Mouse (Mus musculus): Measurements from ENCODE around the gene Ntmt1. TPM values are rescaled to one million over a fixed set of nuclear protein-coding genes. Genes with fewer than 3 reads are reported as not detected.

The Ntmt1 gene
- total RNA-seq, 2 experiments from 2014 or later: 1.7 TPM; not detected in 1

- no peak for ATAC-seq (replicated peaks; ENCODE audit: low FRiP score, poor library complexity, severe bottlenecking)
Observed at GRCm38 (mm10) chr2:30782312-30783290, 25.0 kb upstream of the Ntmt1 start.

GRCm38 (mm10) chr2:30783346-30783745 is 24.3 kb upstream of the Ntmt1 start:
- no peak for ATAC-seq (replicated peaks; ENCODE audit: low FRiP score, poor library complexity, severe bottlenecking)

GRCm38 (mm10) chr2:30784078-30784994 is 23.3 kb upstream of the Ntmt1 start:
- ATAC-seq (replicated peaks; ENCODE audit: low FRiP score, poor library complexity, severe bottlenecking): no peak

- no peak for ATAC-seq (replicated peaks; ENCODE audit: low FRiP score, poor library complexity, severe bottlenecking)
Observed at GRCm38 (mm10) chr2:30787466-30787865, 20.2 kb upstream of the Ntmt1 start.

- no peak for ATAC-seq (replicated peaks; ENCODE audit: low FRiP score, poor library complexity, severe bottlenecking)
Observed at GRCm38 (mm10) chr2:30792061-30792460, 15.6 kb upstream of the Ntmt1 start.

- ATAC-seq (replicated peaks; ENCODE audit: low FRiP score, poor library complexity, severe bottlenecking): peak; percentile 78
Observed at GRCm38 (mm10) chr2:30794179-30795108, 13.2 kb upstream of the Ntmt1 start.

- ATAC-seq (replicated peaks; ENCODE audit: low FRiP score, poor library complexity, severe bottlenecking): no peak
Observed at GRCm38 (mm10) chr2:30795271-30795888, 12.2 kb upstream of the Ntmt1 start.

GRCm38 (mm10) chr2:30795889-30796275 is 11.7 kb upstream of the Ntmt1 start:
- no peak for ATAC-seq (replicated peaks; ENCODE audit: low FRiP score, poor library complexity, severe bottlenecking)

- no peak for ATAC-seq (replicated peaks; ENCODE audit: low FRiP score, poor library complexity, severe bottlenecking)
Observed at GRCm38 (mm10) chr2:30796382-30796781, 11.2 kb upstream of the Ntmt1 start.

GRCm38 (mm10) chr2:30799456-30799855 is 8.2 kb upstream of the Ntmt1 start:
- ATAC-seq (replicated peaks; ENCODE audit: low FRiP score, poor library complexity, severe bottlenecking): no peak

- no peak for ATAC-seq (replicated peaks; ENCODE audit: low FRiP score, poor library complexity, severe bottlenecking)
Observed at GRCm38 (mm10) chr2:30800671-30801066, 7.0 kb upstream of the Ntmt1 start.

- ATAC-seq (replicated peaks; ENCODE audit: low FRiP score, poor library complexity, severe bottlenecking): no peak
Observed at GRCm38 (mm10) chr2:30801067-30801852, 6.4 kb upstream of the Ntmt1 start.

GRCm38 (mm10) chr2:30803604-30804003 is 4.0 kb upstream of the Ntmt1 start, which contains the start of gene 1700001O22Rik:
Gene 1700001O22Rik, minus strand, starts transcription at chr2:30803661.
- ATAC-seq (replicated peaks; ENCODE audit: low FRiP score, poor library complexity, severe bottlenecking): no peak

- ATAC-seq (replicated peaks; ENCODE audit: low FRiP score, poor library complexity, severe bottlenecking): no peak
Observed at GRCm38 (mm10) chr2:30805983-30806382, 1.6 kb upstream of the Ntmt1 start.

GRCm38 (mm10) chr2:30807147-30807647 is 429 bp upstream of the Ntmt1 start:
- no peak; the same call in 1 of the 2 replicates for ATAC-seq (replicated peaks; ENCODE audit: low FRiP score, poor library complexity, severe bottlenecking)

GRCm38 (mm10) chr2:30808296-30808655 is 650 bp downstream of the Ntmt1 start:
- ATAC-seq (replicated peaks; ENCODE audit: low FRiP score, poor library complexity, severe bottlenecking): no peak; the same call in 1 of the 2 replicates

GRCm38 (mm10) chr2:30809503-30809902 is 1.9 kb downstream of the Ntmt1 start:
- no peak for ATAC-seq (replicated peaks; ENCODE audit: low FRiP score, poor library complexity, severe bottlenecking)

- ATAC-seq (replicated peaks; ENCODE audit: low FRiP score, poor library complexity, severe bottlenecking): no peak
Observed at GRCm38 (mm10) chr2:30810573-30810972, 2.9 kb downstream of the Ntmt1 start.
